Mouse (Mus musculus): ENCODE data around the gene Clp1. TPM values are rescaled to one million over a fixed set of nuclear protein-coding genes. Genes with fewer than 3 reads are reported as not detected.
"Not testable (repeated sequence)": the region's sequence is repeated elsewhere in the genome, so short reads cannot be mapped to it uniquely, and the experiment has no call there.

The Clp1 gene
- polyA plus RNA-seq, 1 experiment from 2014 or later, result 12.8 TPM

DNA sequence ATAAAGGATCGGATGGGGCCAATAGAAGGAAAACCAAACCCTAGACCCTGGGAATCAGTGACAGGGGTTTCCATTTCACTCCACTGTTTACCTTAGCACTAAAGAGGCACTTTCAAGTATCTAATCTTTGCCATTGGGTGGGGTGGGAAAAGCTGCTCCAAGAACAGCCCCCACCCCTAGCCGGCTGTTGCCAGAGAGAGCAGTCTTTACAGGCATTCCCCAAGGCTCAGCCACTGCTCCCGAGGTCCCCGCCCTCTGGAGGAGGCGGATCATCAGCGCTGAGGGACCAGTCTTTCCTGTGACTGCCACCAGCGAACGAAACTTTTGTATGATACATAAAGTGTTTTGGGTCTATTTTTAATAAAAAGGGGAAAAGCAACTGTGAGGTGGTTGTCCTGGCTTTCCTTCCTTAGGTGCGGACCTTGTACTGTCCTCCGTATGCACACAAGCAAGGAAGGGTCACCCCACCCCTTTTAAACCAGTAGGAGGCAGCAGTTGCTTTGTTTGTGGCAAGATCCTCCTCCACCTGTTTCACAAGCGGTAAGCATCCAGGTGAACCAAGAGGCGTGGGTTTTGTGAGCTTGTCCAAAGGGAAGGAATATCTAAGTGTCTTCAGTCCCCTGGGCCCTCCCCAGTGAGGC, 11.2 kb upstream of the Clp1 start:
- 3% methylated on average over 12 of the region's 12 CpGs for WGBS
- peak overlapping the region; percentile 30 for H3K4me3 ChIP-seq
- peaks cover 84% of the 10 kb centered on the region for H3K4me1 ChIP-seq (replicated peaks)
- H3K9ac ChIP-seq, result peak overlapping the region; percentile 19; the same call in 1 of the 2 replicates
- H3K27me3 ChIP-seq, result peaks cover 17% of the 10 kb centered on the region; the same call in 1 of the 2 replicates
- H3K27ac ChIP-seq, result peak overlapping the region; percentile 28
- ATAC-seq (replicated peaks; ENCODE audit: insufficient number of reproducible peaks, insufficient read depth, low FRiP score, low read depth), result no peak
- H3K36me3 ChIP-seq, result no peaks in the 10 kb centered on the region
- peak overlapping the region; percentile 61 for H3K4me2 ChIP-seq
- H3K9me3 ChIP-seq (replicated peaks), result no peaks in the 10 kb centered on the region

DNA sequence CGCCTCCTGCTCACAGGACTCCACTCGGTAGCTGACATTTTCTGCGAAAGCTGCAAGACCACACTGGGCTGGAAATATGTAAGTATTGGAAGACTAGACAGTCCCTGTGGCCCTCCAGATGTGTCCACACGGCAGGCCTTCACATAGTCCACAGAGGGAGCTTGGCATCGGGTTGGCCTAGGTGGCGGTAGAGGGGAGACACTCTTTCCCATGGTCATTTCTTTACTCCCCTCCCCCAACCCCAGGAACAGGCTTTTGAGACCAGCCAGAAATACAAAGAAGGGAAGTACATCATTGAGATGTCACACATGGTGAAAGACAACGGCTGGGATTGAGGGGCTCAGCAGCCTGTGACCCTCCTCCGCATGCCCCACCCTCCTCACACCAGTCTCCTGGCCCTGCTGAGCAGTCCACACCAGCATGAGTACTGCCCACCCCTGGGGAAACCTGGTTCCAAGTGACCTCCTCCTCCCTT, 10.3 kb upstream of the Clp1 start:
- no peak overlapping the region for H3K9ac ChIP-seq
- no peaks in the 10 kb centered on the region for H3K36me3 ChIP-seq
- peak; percentile 23; the same call in 1 of the 2 replicates for ATAC-seq (replicated peaks; ENCODE audit: insufficient number of reproducible peaks, insufficient read depth, low FRiP score, low read depth)
- no peak overlapping the region for H3K4me3 ChIP-seq
- peak overlapping the region; percentile 28; the same call in 1 of the 2 replicates for H3K27ac ChIP-seq
- peaks cover 17% of the 10 kb centered on the region; the same call in 1 of the 2 replicates for H3K27me3 ChIP-seq
- peaks cover 82% of the 10 kb centered on the region for H3K4me1 ChIP-seq (replicated peaks)
- peak overlapping the region; percentile 61 for H3K4me2 ChIP-seq
- no peaks in the 10 kb centered on the region for H3K9me3 ChIP-seq (replicated peaks)
- WGBS, result 6% methylated on average over 8 of the region's 8 CpGs

DNA sequence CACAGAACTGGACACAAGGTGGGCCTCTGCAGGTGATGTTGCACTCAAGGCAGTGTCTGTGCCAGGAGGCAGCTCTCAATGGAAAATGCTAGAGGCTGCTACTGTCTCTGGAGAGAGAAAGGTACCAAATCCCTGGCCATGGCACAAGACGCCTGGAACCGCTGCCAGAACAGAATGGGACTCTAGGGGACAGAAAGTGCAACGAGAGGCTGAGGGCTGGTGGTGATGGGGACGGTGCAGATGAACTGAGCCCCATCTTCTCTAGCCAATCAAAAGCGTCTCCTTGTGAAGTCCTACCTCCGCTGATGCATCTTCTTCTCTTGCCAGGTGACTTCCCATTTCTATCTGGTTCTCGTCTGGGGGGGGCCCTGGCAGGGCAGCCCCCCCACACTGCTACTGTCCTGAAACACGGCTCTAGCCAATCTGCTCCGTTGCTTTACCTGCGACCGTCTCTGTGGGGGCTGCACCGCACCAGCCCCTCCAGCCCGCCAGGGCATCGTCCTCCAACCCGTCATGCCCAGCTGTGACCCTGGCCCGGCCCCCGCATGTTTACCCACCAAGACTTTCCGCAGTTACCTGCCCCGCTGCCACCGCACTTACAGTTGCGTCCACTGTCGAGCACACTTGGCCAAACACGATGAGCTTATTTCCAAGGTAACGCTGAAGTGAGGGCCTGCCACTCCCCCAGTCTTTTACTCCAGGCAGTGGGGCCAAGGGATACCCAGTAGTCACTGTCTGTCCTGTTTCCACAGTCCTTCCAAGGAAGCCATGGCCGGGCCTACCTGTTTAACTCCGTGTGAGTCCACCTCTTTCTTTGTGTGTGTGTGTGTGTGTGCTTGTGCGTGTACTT, 9.4 kb upstream of the Clp1 start:
- Histone ChIP-seq H3K36me3 (no peaks in the 10 kb centered on the region), H3K27ac (no peak overlapping the region), H3K4me2 (peak overlapping the region; percentile 61), H3K4me3 (peak overlapping the region; percentile 6; the same call in 1 of the 2 replicates), H3K27me3 (peaks cover 17% of the 10 kb centered on the region; the same call in 1 of the 2 replicates), H3K4me1 (replicated peaks) (peaks cover 73% of the 10 kb centered on the region), H3K9ac (no peak overlapping the region), H3K9me3 (replicated peaks) (no peaks in the 10 kb centered on the region)
- ATAC-seq (replicated peaks; ENCODE audit: insufficient number of reproducible peaks, insufficient read depth, low FRiP score, low read depth), result no peak
- 9% methylated on average over 27 of the region's 27 CpGs for WGBS

DNA sequence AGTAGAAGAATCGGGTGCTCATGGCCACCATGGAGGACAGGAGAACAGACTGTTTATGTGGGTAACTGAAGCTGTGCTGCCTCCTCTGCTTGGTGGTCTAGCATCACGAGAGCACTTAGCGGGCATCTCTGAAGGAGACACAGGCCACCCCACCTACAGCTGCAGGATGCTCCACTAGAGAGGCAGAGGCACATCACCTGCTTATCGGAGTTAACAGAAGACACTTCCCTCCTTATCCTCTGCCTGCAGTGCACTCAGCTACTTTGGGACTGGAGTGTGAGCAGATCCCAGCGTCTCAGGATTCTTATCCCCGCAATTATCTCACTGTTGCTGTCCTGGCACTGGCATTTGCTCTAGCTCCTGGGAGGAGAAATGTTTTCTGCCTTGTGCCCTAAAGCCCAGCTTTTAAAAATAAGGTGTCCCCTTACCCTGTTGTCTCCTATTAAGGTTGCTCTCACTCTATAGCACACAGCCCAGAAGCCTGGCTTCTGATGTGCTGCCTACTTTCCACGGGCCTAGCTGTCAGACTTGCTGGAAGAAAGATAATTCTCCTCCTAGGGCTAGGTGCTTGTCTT, 8.3 kb upstream of the Clp1 start:
- Histone ChIP-seq H3K4me2 (peak overlapping the region; percentile 64), H3K36me3 (no peaks in the 10 kb centered on the region), H3K27me3 (peaks cover 17% of the 10 kb centered on the region; the same call in 1 of the 2 replicates), H3K4me3 (peak overlapping the region; percentile 49), H3K9me3 (replicated peaks) (no peaks in the 10 kb centered on the region), H3K9ac (no peak overlapping the region), H3K27ac (no peak overlapping the region), H3K4me1 (replicated peaks) (peaks cover 62% of the 10 kb centered on the region)
- ATAC-seq (replicated peaks; ENCODE audit: insufficient number of reproducible peaks, insufficient read depth, low FRiP score, low read depth), result no peak
- 8% methylated on average over 7 of the region's 7 CpGs for WGBS

DNA sequence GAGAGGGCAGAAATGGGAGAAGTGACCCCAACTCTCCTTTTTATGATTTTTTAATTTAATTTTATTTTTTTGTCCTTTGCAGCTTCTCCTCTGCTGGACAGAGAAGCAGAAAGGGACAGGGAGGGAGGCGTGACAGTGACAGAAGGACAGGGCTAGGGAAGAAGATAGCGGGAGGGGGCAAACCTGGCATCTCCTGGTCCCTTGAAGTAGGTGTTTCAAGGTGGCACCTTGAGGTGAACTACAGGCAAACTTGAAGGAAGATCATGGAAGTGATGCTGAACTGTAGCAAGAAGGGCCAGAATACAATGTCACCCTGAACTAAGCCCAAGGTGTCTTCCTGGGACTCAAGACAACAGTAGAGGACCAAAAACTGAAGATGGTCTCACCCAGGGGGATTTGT, 7.8 kb upstream of the Clp1 start:
- no peak for ATAC-seq (replicated peaks; ENCODE audit: insufficient number of reproducible peaks, insufficient read depth, low FRiP score, low read depth)
- WGBS, result 2% methylated on average over 2 of the region's 2 CpGs
- peaks cover 17% of the 10 kb centered on the region; the same call in 1 of the 2 replicates for H3K27me3 ChIP-seq
- no peaks in the 10 kb centered on the region for H3K9me3 ChIP-seq (replicated peaks)
- peaks cover 58% of the 10 kb centered on the region for H3K4me1 ChIP-seq (replicated peaks)
- no peak overlapping the region for H3K27ac ChIP-seq
- H3K4me2 ChIP-seq, result peak overlapping the region; percentile 64
- H3K4me3 ChIP-seq, result peak overlapping the region; percentile 49
- no peak overlapping the region for H3K9ac ChIP-seq
- no peaks in the 10 kb centered on the region for H3K36me3 ChIP-seq

DNA sequence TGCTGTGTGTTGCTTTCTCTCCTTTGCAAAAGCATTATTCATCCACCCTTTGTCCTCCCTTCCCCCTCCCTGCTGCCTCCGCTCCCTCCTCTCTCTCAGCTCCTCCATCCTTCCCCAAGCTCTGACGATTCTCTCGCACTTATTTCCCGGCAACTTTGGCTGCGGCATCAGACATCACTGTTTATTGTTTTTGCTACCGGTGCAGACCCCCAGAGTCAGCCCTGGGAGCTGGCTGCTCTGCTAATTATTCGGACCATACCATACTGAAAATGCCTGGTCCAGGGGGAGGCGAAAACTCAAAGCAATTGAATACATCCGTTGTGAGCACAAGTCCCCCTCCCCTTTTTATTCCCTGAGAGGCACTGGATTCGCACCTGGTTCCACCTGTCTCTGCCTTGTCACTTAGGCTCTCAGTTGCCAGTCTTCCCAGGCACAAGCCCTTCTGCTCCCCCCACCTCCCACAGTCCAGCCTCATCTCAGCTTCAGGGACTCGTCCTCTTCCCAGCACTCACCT, 7.3 kb upstream of the Clp1 start:
- peaks cover 17% of the 10 kb centered on the region; the same call in 1 of the 2 replicates for H3K27me3 ChIP-seq
- peaks cover 57% of the 10 kb centered on the region for H3K4me1 ChIP-seq (replicated peaks)
- H3K4me3 ChIP-seq, result peak overlapping the region; percentile 49
- peak overlapping the region; percentile 64 for H3K4me2 ChIP-seq
- WGBS, result under 1% methylated on average over 11 of the region's 11 CpGs
- ATAC-seq (replicated peaks; ENCODE audit: insufficient number of reproducible peaks, insufficient read depth, low FRiP score, low read depth), result no peak
- no peak overlapping the region for H3K27ac ChIP-seq
- H3K9me3 ChIP-seq (replicated peaks), result no peaks in the 10 kb centered on the region
- no peaks in the 10 kb centered on the region for H3K36me3 ChIP-seq
- H3K9ac ChIP-seq, result peak overlapping the region; percentile 37

DNA sequence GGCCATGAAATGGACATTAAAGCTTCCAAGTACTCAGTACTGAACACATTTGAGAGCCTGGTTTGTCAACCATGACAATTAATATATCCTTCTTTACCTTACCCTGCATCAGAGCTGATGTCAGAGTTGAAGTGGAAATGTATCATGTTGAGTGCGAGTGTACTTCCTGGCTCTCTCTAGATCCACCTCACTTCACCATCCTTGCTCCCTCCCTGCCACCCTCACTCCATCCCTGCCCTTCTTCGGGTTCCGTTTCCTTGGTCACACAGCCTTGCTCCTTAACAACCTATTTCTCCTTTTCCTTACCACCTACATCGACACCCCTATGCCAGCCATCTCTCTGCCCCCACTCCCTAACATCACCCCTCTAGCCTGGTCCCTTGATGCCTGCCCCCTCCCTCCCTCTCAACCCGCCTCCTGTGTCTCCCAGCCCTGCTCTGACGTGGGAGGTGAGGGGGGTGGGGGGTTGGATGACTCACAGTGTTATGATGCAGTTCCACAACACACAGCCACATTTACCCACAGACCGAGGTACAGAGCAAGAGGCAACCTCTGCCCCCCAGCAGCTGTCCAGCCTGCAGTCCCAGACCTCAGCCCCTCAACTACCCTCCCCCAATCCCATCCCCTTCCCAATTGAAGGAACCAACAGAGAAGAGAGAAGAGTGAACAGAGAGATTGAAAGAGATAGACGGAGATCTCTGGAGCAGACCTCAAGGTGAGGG, 6.6 kb upstream of the Clp1 start, which contains the start of gene Ypel4:
Ypel4 (plus strand) TSS at position 480 of the 722 bp plus-strand sequence.
- Histone ChIP-seq H3K9ac (peak within 1 kb of the TSS; percentile 37), H3K27me3 (peaks cover 17% of the 10 kb centered on the region; the same call in 1 of the 2 replicates), H3K27ac (no peak within 1 kb of the TSS), H3K4me1 (replicated peaks) (peaks cover 53% of the 10 kb centered on the region), H3K4me2 (peak within 1 kb of the TSS; percentile 64), H3K9me3 (replicated peaks) (no peaks in the 10 kb centered on the region), H3K36me3 (no peaks in the 10 kb centered on the region), H3K4me3 (peak within 1 kb of the TSS; percentile 49)
- 3% methylated on average over 8 of the region's 8 CpGs for WGBS
- ATAC-seq (replicated peaks; ENCODE audit: insufficient number of reproducible peaks, insufficient read depth, low FRiP score, low read depth), result peak; percentile 58

DNA sequence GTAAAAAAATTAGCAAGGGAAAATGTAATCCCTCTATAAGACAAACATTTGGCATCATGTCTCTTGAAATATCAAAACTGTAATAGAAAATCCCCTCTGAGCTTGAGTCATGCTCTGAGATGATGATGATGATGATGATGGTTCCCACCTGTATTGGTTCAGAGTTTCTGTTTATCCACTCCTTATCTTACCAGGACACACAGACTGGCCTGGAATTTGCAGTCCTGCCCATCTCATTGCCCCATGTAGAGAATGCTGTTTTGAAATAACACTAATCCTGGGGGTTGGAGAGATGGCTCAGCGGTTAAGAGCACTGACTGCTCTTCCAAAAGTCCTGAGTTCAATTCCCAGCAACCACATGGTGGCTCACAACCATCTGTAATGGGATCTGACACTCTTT, 5.2 kb upstream of the Clp1 start:
- Histone ChIP-seq H3K4me1 (replicated peaks) (peaks cover 39% of the 10 kb centered on the region), H3K4me3 (no peak overlapping the region), H3K36me3 (no peaks in the 10 kb centered on the region), H3K4me2 (no peak overlapping the region), H3K27ac (no peak overlapping the region), H3K9ac (no peak overlapping the region), H3K27me3 (peaks cover 17% of the 10 kb centered on the region; the same call in 1 of the 2 replicates), H3K9me3 (replicated peaks) (no peaks in the 10 kb centered on the region)
- WGBS, result 77% methylated on average over 1 of the region's 1 CpGs
- ATAC-seq (replicated peaks; ENCODE audit: insufficient number of reproducible peaks, insufficient read depth, low FRiP score, low read depth), result no peak

DNA sequence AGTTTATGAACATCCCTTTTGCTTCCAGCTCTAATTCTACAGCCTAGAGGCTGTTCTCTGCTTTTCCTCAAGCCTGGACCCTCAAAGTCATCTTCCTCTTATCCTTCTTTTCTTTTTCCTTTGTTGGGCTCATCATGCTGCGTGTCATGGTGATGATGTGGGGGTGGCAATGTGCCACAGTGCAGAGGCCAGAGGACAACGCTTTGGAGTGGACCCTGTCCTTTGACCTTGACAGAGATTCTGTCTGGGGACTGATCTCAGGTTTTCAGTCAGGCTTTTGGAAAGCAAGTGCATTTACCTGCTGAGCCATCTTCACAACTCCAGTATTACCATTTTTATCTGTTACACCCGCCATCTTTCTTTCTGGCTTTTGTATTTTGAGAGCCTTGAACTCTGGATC, 4.1 kb upstream of the Clp1 start:
- ATAC-seq (replicated peaks; ENCODE audit: insufficient number of reproducible peaks, insufficient read depth, low FRiP score, low read depth), result no peak
- Histone ChIP-seq H3K27ac (no peak overlapping the region), H3K4me2 (no peak overlapping the region), H3K9me3 (replicated peaks) (no peaks in the 10 kb centered on the region), H3K36me3 (no peaks in the 10 kb centered on the region), H3K9ac (no peak overlapping the region), H3K27me3 (peaks cover 14% of the 10 kb centered on the region; the same call in 1 of the 2 replicates), H3K4me1 (replicated peaks) (peaks cover 34% of the 10 kb centered on the region), H3K4me3 (no peak overlapping the region)
- WGBS, result 71% methylated on average over 3 of the region's 3 CpGs

DNA sequence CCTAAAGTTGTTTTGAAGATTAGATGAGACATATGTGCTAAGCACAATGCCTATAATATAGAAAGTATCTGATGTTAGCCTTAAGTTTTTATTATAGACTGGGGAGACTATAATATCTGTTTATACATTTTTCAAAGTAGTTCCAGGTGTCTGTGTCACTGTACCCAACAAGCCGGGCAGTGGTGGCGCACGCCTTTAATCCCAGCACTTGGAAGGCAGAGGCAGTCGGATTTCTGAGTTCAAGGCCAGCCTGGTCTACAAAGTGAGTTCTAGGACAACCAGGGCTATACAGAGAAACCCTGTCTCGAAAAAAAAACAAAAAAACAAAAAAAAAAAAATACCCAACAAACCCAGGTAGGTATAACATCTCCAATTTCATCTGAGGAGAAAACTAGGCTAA, 1.0 kb upstream of the Clp1 start:
- not testable (repeated sequence) for H3K27me3 ChIP-seq; ATAC-seq (replicated peaks; ENCODE audit: insufficient number of reproducible peaks, insufficient read depth, low FRiP score, low read depth); H3K9me3 ChIP-seq (replicated peaks); H3K4me3 ChIP-seq; H3K4me2 ChIP-seq; H3K27ac ChIP-seq; H3K9ac ChIP-seq
- WGBS, result 79% methylated on average over 5 of the region's 5 CpGs
- H3K36me3 ChIP-seq, result peaks cover 22% of the 10 kb centered on the region
- peaks cover 20% of the 10 kb centered on the region for H3K4me1 ChIP-seq (replicated peaks)

Data from heart, embryonic 15.5 days (tissue).